Mouse (Mus musculus): ENCODE results near the gene Msh5. TPM values are rescaled to one million over a fixed set of nuclear protein-coding genes. Genes with fewer than 3 reads are reported as not detected.

Gene Msh5
- polyA plus RNA-seq, 1 experiment from 2014 or later: 2.3 TPM

DNA sequence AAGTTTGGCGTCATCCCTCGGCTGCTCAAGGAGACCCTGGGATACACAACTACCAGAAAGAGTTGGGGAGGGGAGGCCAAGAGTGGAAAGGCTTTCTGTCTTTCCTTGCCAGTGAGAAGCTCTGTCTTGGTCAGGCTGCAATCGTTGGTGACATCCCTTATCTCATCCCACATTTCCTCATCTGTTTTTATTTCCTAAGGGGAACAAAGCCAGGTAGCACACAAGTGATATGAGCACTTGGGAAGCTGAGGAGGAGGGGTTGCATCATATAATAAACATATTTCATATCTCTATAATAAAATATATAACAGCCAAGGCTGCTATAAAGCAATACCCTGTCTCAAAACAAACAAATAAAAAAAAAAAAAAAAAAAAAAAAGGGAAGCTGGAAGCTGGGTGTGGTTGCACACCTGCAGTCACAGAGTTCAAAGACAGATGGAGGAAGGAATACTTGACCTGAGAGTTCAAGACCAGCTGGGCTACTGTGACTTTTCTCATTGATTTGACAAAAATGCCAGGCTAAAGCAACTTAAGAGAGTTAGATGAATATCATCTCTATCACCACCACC, 37.5 kb upstream of the Msh5 start:
- no peak overlapping the region for H3K4me3 ChIP-seq (ENCODE audit: low read depth, low read length)
- H3K9ac ChIP-seq (ENCODE audit: low read length): no peak overlapping the region
- H3K36me3 ChIP-seq (ENCODE audit: control insufficient read depth, insufficient read depth, low read length): no peaks in the 10 kb centered on the region
- no peak overlapping the region for H3K4me2 ChIP-seq (ENCODE audit: low read length)
- H3K27me3 ChIP-seq (replicated peaks; ENCODE audit: control insufficient read depth, insufficient read depth, low read length): no peaks in the 10 kb centered on the region
- no peak for DNase-seq (ENCODE audit: low spot score)
- no peak for ATAC-seq
- 83% methylated on average over 3 of the region's 3 CpGs for WGBS
- no peaks in the 10 kb centered on the region for H3K4me1 ChIP-seq (ENCODE audit: control insufficient read depth, insufficient read depth, low read length)
- H3K27ac ChIP-seq (ENCODE audit: low read depth, low read length): no peak overlapping the region
- no peaks in the 10 kb centered on the region for H3K9me3 ChIP-seq (replicated peaks; ENCODE audit: control insufficient read depth, low read length)

DNA sequence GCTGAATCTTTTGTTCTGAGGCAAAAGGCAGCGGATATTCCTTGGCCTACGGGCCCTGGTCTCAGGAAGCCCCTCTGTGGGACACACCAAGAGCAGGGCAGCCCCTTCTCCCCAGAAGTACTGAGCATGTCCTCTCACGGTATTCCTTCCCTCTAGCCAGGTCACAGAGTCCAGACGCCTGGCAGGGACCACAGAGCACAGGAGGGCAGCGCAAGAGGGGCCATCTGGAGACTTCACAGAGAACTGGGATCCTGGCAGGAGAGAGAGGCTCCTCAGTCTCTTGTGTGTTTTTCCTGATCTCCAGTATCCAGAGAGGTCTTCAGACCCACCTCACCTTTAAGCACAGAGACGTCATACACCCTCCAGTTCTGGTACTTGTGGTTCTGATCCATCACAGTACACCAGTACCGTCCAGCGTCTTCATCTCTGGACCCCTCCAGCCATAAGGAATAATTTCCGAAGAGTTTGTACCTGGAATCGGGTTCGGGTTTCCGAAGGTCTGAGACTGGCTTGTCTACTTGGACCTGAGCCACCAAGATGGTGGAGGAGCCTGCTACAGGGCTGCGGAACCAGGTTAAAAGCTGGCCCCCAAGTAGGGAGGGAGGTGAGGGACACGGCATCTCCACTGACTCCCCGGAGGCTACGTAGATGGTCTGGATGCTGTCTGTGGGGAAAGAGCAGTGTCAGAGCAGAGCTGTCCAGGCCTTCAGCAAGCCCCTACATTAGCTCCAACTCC, 36.5 kb upstream of the Msh5 start:
- 87% methylated on average over 16 of the region's 16 CpGs for WGBS
- H3K4me3 ChIP-seq (ENCODE audit: low read depth, low read length): no peak overlapping the region
- DNase-seq (ENCODE audit: low spot score): no peak

GRCm38 (mm10) chr17:35080710-35081109, 34.2 kb upstream of the Msh5 start:
- ATAC-seq: no peak
- WGBS: 90% methylated on average over 4 of the region's 4 CpGs

More for the DNA sequence above, 36.5 kb upstream of the Msh5 start:
- Histone ChIP-seq H3K36me3 (ENCODE audit: control insufficient read depth, insufficient read depth, low read length) (no peaks in the 10 kb centered on the region), H3K9ac (ENCODE audit: low read length) (no peak overlapping the region), H3K9me3 (replicated peaks; ENCODE audit: control insufficient read depth, low read length) (no peaks in the 10 kb centered on the region), H3K27me3 (replicated peaks; ENCODE audit: control insufficient read depth, insufficient read depth, low read length) (no peaks in the 10 kb centered on the region), H3K4me2 (ENCODE audit: low read length) (no peak overlapping the region), H3K4me1 (ENCODE audit: control insufficient read depth, insufficient read depth, low read length) (peaks cover under 1% of the 10 kb centered on the region; the same call in 1 of the 2 replicates), H3K27ac (ENCODE audit: low read depth, low read length) (no peak overlapping the region)
- ATAC-seq: no peak

GRCm38 (mm10) chr17:35080248-35080647, 33.7 kb upstream of the Msh5 start:
- Histone ChIP-seq H3K4me2 (ENCODE audit: low read length) (no peak overlapping the region), H3K36me3 (ENCODE audit: control insufficient read depth, insufficient read depth, low read length) (no peaks in the 10 kb centered on the region), H3K9ac (ENCODE audit: low read length) (no peak overlapping the region), H3K9me3 (replicated peaks; ENCODE audit: control insufficient read depth, low read length) (no peaks in the 10 kb centered on the region), H3K4me1 (ENCODE audit: control insufficient read depth, insufficient read depth, low read length) (peaks cover 11% of the 10 kb centered on the region; the same call in 1 of the 2 replicates), H3K4me3 (ENCODE audit: low read depth, low read length) (no peak overlapping the region), H3K27ac (ENCODE audit: low read depth, low read length) (no peak overlapping the region), H3K27me3 (replicated peaks; ENCODE audit: control insufficient read depth, insufficient read depth, low read length) (no peaks in the 10 kb centered on the region)
- WGBS: 69% methylated on average over 6 of the region's 6 CpGs
- DNase-seq (ENCODE audit: low spot score) (no peak), ATAC-seq (no peak)

More at GRCm38 (mm10) chr17:35080710-35081109, 34.2 kb upstream of the Msh5 start:
- Histone ChIP-seq H3K9ac (ENCODE audit: low read length) (no peak overlapping the region), H3K27ac (ENCODE audit: low read depth, low read length) (no peak overlapping the region), H3K4me3 (ENCODE audit: low read depth, low read length) (no peak overlapping the region), H3K36me3 (ENCODE audit: control insufficient read depth, insufficient read depth, low read length) (no peaks in the 10 kb centered on the region), H3K4me2 (ENCODE audit: low read length) (no peak overlapping the region), H3K27me3 (replicated peaks; ENCODE audit: control insufficient read depth, insufficient read depth, low read length) (no peaks in the 10 kb centered on the region), H3K9me3 (replicated peaks; ENCODE audit: control insufficient read depth, low read length) (no peaks in the 10 kb centered on the region), H3K4me1 (ENCODE audit: control insufficient read depth, insufficient read depth, low read length) (peaks cover 11% of the 10 kb centered on the region; the same call in 1 of the 2 replicates)
- no peak for DNase-seq (ENCODE audit: low spot score)

DNA sequence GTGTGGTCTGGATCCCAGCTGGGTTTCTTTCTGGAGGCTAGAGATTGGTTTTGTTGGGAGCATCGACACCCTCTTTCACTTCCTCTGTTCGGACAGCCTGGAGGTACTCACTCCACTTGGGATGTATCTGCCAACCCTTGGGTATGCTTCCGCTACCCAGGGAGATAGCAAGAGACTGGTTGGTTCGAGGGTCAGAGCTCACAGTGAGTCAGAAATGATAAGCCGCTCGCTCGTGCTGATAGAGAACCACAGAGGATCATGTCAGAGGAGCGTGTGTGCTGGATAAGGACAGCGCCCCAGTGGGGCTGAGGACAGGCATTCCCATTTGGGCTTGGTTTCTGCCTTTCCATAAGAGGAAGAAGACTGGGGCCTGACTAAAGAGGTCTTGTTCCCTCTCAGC, 33.2 kb upstream of the Msh5 start:
- WGBS: 70% methylated on average over 9 of the region's 9 CpGs

GRCm38 (mm10) chr17:35077786-35078233, 31.3 kb upstream of the Msh5 start, which contains the start of gene Ly6g6d:
Gene Ly6g6d, minus strand, starts transcription at chr17:35078065.
- Histone ChIP-seq H3K9me3 (replicated peaks; ENCODE audit: control insufficient read depth, low read length) (no peaks in the 10 kb centered on the region), H3K36me3 (ENCODE audit: control insufficient read depth, insufficient read depth, low read length) (no peaks in the 10 kb centered on the region), H3K4me3 (ENCODE audit: low read depth, low read length) (peak within 1 kb of the TSS; percentile 4; the same call in 1 of the 2 replicates), H3K27ac (ENCODE audit: low read depth, low read length) (peak within 1 kb of the TSS; percentile 52; the same call in 1 of the 2 replicates), H3K27me3 (replicated peaks; ENCODE audit: control insufficient read depth, insufficient read depth, low read length) (no peaks in the 10 kb centered on the region), H3K4me2 (ENCODE audit: low read length) (peak within 1 kb of the TSS; percentile 35), H3K4me1 (ENCODE audit: control insufficient read depth, insufficient read depth, low read length) (peaks cover 11% of the 10 kb centered on the region; the same call in 1 of the 2 replicates), H3K9ac (ENCODE audit: low read length) (peak within 1 kb of the TSS; percentile 41; the same call in 1 of the 2 replicates)
- WGBS: 12% methylated on average over 14 of the region's 14 CpGs
- ATAC-seq (no peak), DNase-seq (ENCODE audit: low spot score) (peak; percentile 26)

More for the DNA sequence above, 33.2 kb upstream of the Msh5 start:
- peaks cover 11% of the 10 kb centered on the region; the same call in 1 of the 2 replicates for H3K4me1 ChIP-seq (ENCODE audit: control insufficient read depth, insufficient read depth, low read length)
- no peak for ATAC-seq
- H3K27me3 ChIP-seq (replicated peaks; ENCODE audit: control insufficient read depth, insufficient read depth, low read length): no peaks in the 10 kb centered on the region
- H3K9ac ChIP-seq (ENCODE audit: low read length): no peak overlapping the region
- no peaks in the 10 kb centered on the region for H3K9me3 ChIP-seq (replicated peaks; ENCODE audit: control insufficient read depth, low read length)
- no peak overlapping the region for H3K27ac ChIP-seq (ENCODE audit: low read depth, low read length)
- no peak overlapping the region for H3K4me3 ChIP-seq (ENCODE audit: low read depth, low read length)
- no peak overlapping the region for H3K4me2 ChIP-seq (ENCODE audit: low read length)
- DNase-seq (ENCODE audit: low spot score): no peak
- H3K36me3 ChIP-seq (ENCODE audit: control insufficient read depth, insufficient read depth, low read length): no peaks in the 10 kb centered on the region

GRCm38 (mm10) chr17:35077285-35077684, 30.7 kb upstream of the Msh5 start:
- WGBS: 38% methylated on average over 2 of the region's 2 CpGs
- Histone ChIP-seq H3K9ac (ENCODE audit: low read length) (peak overlapping the region; percentile 41; the same call in 1 of the 2 replicates), H3K4me2 (ENCODE audit: low read length) (peak overlapping the region; percentile 35), H3K27me3 (replicated peaks; ENCODE audit: control insufficient read depth, insufficient read depth, low read length) (no peaks in the 10 kb centered on the region), H3K4me3 (ENCODE audit: low read depth, low read length) (peak overlapping the region; percentile 4; the same call in 1 of the 2 replicates), H3K36me3 (ENCODE audit: control insufficient read depth, insufficient read depth, low read length) (no peaks in the 10 kb centered on the region), H3K9me3 (replicated peaks; ENCODE audit: control insufficient read depth, low read length) (no peaks in the 10 kb centered on the region), H3K27ac (ENCODE audit: low read depth, low read length) (0 out of 2 replicates have a peak overlapping the region, but pooled peaks have one; percentile 52), H3K4me1 (ENCODE audit: control insufficient read depth, insufficient read depth, low read length) (peaks cover 11% of the 10 kb centered on the region; the same call in 1 of the 2 replicates)
- ATAC-seq (peak; percentile 67), DNase-seq (ENCODE audit: low spot score) (no peak)

DNA sequence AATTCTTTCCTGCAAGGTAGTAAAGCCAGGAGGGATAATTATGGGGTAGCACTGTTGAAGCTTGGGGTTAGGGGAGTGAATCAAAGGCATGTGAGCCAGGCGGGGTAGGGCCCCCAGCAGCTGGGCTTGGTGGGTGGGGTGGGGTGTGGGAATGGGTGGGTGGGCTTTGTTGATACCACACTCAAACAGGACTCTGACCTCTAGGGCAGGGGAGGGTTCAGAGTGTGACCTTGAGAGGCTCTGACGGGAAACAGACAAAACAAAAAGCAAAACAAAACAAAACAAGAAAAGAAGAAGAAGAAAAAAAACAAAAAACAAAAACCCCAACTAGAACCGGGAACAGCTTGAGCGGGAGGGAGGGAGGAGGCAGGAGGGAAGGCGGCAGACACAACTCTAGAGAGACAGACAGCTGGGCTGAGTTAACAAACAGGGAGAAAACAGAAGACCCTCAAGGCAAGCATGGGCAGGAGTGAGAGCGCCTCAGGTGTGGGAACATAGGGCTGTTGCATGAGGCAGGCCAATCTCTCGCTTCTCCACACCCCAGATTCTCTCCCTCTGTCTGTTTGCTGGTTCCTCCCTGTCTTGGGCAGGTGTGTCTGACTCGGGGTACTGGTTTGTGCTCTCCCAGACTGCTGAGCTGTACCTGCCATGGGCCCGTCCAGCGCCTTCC, 30.1 kb upstream of the Msh5 start, which contains the start of gene Ly6g6e:
TSS of gene Ly6g6e (plus strand) at position 396 of the 670 bp plus-strand sequence.
- peak within 1 kb of the TSS; percentile 52; the same call in 1 of the 2 replicates for H3K27ac ChIP-seq (ENCODE audit: low read depth, low read length)
- ATAC-seq: peak; percentile 84

More for the DNA sequence above, 30.1 kb upstream of the Msh5 start, which contains the start of gene Ly6g6e:
- 30% methylated on average over 10 of the region's 10 CpGs for WGBS
- H3K4me3 ChIP-seq (ENCODE audit: low read depth, low read length): peak within 1 kb of the TSS; percentile 4; the same call in 1 of the 2 replicates
- H3K27me3 ChIP-seq (replicated peaks; ENCODE audit: control insufficient read depth, insufficient read depth, low read length): no peaks in the 10 kb centered on the region
- DNase-seq (ENCODE audit: low spot score): peak; percentile 70
- H3K9ac ChIP-seq (ENCODE audit: low read length): peak within 1 kb of the TSS; percentile 41; the same call in 1 of the 2 replicates
- H3K4me1 ChIP-seq (ENCODE audit: control insufficient read depth, insufficient read depth, low read length): peaks cover 11% of the 10 kb centered on the region; the same call in 1 of the 2 replicates
- peak within 1 kb of the TSS; percentile 35 for H3K4me2 ChIP-seq (ENCODE audit: low read length)
- H3K9me3 ChIP-seq (replicated peaks; ENCODE audit: control insufficient read depth, low read length): no peaks in the 10 kb centered on the region
- no peaks in the 10 kb centered on the region for H3K36me3 ChIP-seq (ENCODE audit: control insufficient read depth, insufficient read depth, low read length)
